Mouse (Mus musculus) adrenal gland, adult (tissue): ENCODE measurements at regions not wholly inside any gene's neighbourhood (a gene's known extent, or its start where the extent isn't known, plus 50 kb on each side); places are given as distances from the start of the nearest gene placed in this dataset.

Experiments
- DNase-seq, 2 experiments: peaks; one replicate each; pipeline ENCODE4 v3.0.0; 2022 to 2023; ENCODE audit warnings: low spot score in 1 of 2; ENCODE audit not compliant: inconsistent age in 2 of 2

DNA sequence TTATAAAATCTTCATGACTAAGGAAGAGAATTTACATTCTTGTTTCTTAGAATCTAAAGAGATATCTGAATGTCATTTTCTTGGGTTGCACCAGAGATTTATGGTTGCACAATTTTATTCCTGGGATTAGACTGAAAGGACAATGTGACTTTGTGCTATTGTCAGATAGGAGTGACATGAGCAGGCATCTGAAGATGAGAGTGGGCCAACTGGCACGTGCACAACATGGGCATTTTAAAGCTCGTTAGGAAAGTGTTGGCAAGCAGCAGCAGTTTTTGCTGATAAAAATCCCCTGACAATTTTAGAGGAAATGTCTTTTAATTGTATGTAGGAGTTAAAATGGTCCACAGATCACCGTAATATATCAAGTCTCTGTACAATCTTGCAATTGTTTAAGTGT lies 178.9 kb upstream of the Tecrl start:
- DNase-seq: no peak

DNA sequence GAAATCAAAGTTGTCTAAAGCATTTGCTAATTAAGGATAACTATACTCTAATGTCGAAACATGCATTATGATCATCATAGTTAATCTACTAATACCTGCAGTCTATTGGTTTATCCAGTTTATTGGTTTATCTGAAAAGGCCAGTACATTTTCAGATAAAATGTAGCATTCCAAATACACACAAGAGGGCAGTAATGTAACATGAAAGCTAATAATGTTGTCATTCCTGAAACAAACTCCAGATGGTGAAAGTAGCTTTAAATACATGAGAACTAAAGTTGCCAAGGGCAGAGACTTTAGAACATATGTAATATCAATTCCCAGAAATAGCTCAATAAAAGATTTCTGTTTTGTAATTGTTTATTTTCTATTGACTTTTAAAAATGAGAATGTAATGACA lies 163.7 kb upstream of the Tecrl start:
- DNase-seq: no peak

DNA sequence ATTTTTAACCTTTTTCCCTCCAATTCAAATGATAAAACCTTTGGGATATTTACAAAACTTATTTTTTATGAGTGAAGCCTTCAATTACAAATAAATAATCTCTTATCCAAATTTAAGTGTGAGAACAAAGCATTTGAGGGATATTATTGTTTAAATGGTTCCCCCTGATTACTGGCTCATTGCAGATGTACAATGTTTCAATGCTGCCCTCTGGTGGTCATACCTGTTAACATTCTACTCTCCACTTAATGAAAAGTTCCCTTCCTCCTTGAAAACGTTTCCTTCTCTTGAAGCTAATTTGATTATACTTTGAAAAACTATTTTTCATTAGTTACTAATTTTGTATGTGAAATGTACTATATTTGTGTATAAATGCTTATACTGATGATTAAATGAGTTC lies 129.1 kb upstream of the Tecrl start:
- DNase-seq: peak in 1 of 2 experiments; percentile 42

DNA sequence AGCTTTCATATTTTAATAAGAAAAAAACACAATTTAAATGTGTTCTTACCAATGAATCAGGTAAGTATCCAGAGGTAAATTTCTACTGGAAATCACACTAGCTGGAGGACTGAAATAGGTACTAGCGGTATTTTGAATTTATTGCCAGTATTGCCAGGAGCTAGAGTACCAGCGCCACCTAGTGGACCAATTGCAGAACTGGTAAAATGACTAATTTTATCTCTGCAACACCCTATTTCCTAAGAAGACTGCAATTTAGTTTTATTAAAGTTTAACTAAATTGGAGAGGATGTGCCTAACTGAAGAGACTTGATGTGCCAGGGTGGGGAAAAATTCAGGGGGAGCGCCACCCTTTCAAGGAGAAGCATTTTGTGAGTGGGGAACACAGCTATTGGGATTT lies 85.3 kb upstream of the Tecrl start:
- peak; percentile 8 to 49 for DNase-seq

DNA sequence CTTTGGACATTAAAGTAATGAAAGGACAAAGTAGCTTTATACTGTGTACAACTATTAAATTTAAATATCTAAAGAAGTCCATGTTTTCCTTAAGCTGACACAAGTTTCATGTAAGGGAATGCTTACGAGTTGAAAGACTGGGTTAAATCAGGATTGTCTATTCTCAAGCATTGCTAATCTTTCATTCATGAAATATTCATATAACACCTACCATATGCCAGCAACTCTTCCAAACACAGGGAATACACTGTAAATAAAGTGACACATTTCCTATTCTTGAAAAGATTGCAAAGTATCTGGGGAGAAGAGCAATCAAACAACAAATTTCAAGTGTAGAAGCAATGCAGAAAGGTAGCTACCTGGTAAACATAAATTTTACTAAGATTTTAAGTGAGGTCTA lies 81.5 kb upstream of the Tecrl start:
- no peak for DNase-seq

DNA sequence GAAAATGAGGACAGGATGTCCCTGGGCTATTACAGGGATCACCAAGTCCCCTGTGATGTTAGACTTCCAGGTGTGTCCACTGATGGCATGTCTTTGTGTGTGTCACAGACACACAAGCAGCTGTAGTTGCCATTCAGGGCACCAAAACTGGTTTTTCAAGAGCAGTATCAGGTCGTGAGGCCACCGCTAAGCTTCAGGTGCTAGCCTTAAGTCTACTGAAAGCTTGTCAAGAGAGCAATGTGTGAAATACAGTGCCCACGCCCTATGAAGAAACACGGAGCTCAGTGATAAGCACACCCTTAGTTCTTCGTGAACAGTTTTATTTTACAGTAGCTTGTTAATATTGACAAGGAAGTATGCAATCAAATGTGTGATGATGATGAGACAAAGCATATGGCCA lies 66.7 kb upstream of the Tecrl start:
- DNase-seq: no peak

DNA sequence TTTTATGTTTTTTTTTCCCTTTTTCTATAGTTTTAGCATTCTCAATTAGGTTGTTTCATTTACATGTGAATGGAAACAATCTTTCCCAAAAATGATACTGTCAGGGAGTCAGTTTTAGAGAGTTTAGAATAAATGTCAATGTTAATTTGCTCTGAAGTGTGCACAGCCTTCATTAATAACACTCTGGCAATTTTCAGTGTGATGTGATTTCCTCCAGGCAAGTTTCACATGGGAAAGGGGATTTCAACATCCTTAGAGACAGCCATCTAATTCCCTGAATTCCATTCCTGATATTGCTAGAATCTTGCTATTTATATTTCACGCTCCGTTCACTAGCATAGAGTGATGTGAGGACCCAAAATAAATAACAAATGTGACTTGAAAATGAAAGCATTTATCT lies 55.2 kb upstream of the Tecrl start:
- DNase-seq: no peak

DNA sequence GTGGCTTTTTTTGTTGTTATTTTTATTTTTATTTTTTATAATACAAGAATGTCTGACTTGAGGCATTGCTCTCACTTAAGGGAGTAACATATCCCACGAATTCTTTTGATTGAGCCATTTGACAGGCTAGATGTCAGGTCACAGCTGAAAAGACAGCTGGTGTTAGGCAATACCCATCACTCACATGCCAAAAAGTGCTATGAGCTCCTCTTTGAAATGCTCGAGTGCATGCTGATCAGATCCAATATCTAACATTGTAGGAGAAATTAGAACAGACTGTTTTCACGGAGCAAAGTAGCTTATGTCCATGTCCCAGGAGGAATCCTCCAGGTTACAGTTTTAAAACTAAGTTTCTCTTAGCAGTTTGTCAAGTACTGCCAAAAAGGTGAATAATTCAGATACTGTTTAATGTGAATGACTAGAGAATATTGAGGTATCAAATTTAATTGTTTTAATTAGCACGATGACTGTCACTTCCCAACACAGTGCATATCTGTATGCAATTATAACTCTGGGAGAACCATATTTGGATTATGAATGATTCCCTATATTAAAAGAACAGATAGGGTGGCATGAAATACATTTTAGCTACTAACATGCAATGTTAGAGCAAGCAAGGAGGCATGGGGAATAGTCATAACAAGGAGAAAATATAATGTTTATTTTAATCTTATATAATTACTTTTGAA lies 50.4 kb upstream of the Tecrl start:
- DNase-seq: no peak
